ENCODE assay signal across 10 mouse cellular contexts in genomic region chr14:62416742-62417134, GRCm38 (mm10). TPM values are rescaled to one million over a fixed set of nuclear protein-coding genes. Genes with fewer than 3 reads are reported as not detected.
DNase-seq lines count a peak whose midpoint lies in the region; ATAC-seq lines count a peak whose summit lies in the region.
"Had no signal": no experiment of that assay in that cellular context is flagged by ENCODE, and none has a peak within 500 bp of the region (broad histone marks: within the 10 kb centered on the region; RNA-seq: fewer than 3 reads in every experiment).

No protein-coding gene starts in this region.

- intact Hi-C loops in left cerebral cortex, postnatal 10 days (cut with DNase I) = no loop called here

- ATAC-seq in monocyte, adult 5-6 weeks (replicated peaks; ENCODE audit: insufficient number of reproducible peaks, low FRiP score, low TSS enrichment, poor library complexity, severe bottlenecking) = no peak

- DNase-seq in adrenal gland, adult 2 months = peak; percentile 48
- no peak for DNase-seq in adrenal gland, adult 8-10 months
- peak; percentile 86 for DNase-seq in brain, adult 2 months (ENCODE audit: low read depth, low spot score)
- DNase-seq in heart, adult 9 months (ENCODE audit: low spot score in 2 of 2) = peak; percentile 4 to 55
- peak; percentile 51 to 70 for DNase-seq in left cerebral cortex, postnatal 10 days (ENCODE audit: extremely low spot score in 1 of 2, low spot score in 2 of 2)
- peak; percentile 12 for DNase-seq in right cerebral cortex, postnatal 14 days
- no peak for DNase-seq in urinary bladder, adult 18-20 months (ENCODE audit: low spot score in 2 of 2)

RNA-seq across cellular contexts. Expression of gene Gucy1b2, which starts 39.4 kb away (rescaled TPM):
- under 1 TPM; 0.81 to 0.97 TPM for total RNA-seq in adrenal gland, adult 2 months (2021)
- polyA plus RNA-seq in adrenal gland, adult 2 months (2012; rRNA removed) = 0.11 and 0.43 TPM in 2 replicates
- 1 to 10 TPM in 3 of 4 experiments, under 1 TPM in 1; 0.97 to 1.9 (median 1.3) TPM for total RNA-seq in adrenal gland, adult 8-10 months (2022)
- under 1 TPM; 0.39 to 0.55 TPM for total RNA-seq in left cerebral cortex, postnatal 10 days (2021)
- total RNA-seq in monocyte, adult 5-6 weeks (2017) = not detected in 3 replicates
- polyA plus RNA-seq: C2C12; stomach, embryonic 14.5 days had no signal

Comparison
In these comparisons a context has a peak if more than half of its experiments do, and no peak if none do; other contexts are left out.
1. DNase-seq: peak in adrenal gland, adult 2 months (single experiment), brain, adult 2 months (single experiment), heart, adult 9 months (2 of 2), left cerebral cortex, postnatal 10 days (2 of 2) and right cerebral cortex, postnatal 14 days (single experiment); none in adrenal gland, adult 8-10 months (single experiment) and urinary bladder, adult 18-20 months (0 of 2).